Mouse (Mus musculus) liver, adult 2 months (tissue): ENCODE measurements around the gene Bcl11a.

Experiments
- CTCF ChIP-seq: fragments of 200-500 bp; IDR thresholded peaks from 2 replicates; pipeline ENCODE4 v1.5.1; 2011; ENCODE audit warnings: low read depth, low read length, control low read depth
- POLR2A ChIP-seq: fragments of 200-500 bp; IDR thresholded peaks from 2 replicates; pipeline ENCODE4 v1.6.1; 2011; ENCODE audit warnings: low read length, control low read depth; ENCODE audit not compliant: insufficient read depth; ENCODE audit errors: extremely low read depth

- no peak for TF ChIP-seq POLR2A
- TF ChIP-seq CTCF: no peak
These were observed 50.1 kb downstream of the Bcl11a start for GRCm38 (mm10) chr11:24128001-24128400.
